Mouse (Mus musculus): ENCODE data around the gene Arrdc4.

GRCm38 (mm10) chr7:68770894-68771756 is 22.1 kb upstream of the Arrdc4 start:
- TF ChIP-seq POLR2A (IDR thresholded peaks at IDR 0.05; ENCODE audit: borderline replicate concordance, extremely low read depth, insufficient read depth, insufficient read length, poor library complexity, severe bottlenecking) (no peak), CTCF (IDR thresholded peaks at IDR 0.05; ENCODE audit: borderline replicate concordance, extremely low read depth, insufficient read depth, insufficient read length) (no peak)

All from brain, embryonic 14.5 days (tissue).